Mouse (Mus musculus) limb, embryonic 15.5 days (tissue): ENCODE measurements around the gene Zfp367. TPM values are rescaled to one million over a fixed set of nuclear protein-coding genes. Genes with fewer than 3 reads are reported as not detected.

Experiments used
- ATAC-seq: fragments of 200-750 bp; cut with Nextera tagmentation; 2 replicates; pipeline ENCODE4 v1.8.0; 2017; ENCODE audit warnings: low read depth, moderate TSS enrichment; ENCODE audit not compliant: insufficient number of reproducible peaks, low FRiP score, low TSS enrichment
- H3K27ac ChIP-seq: fragments of 300-500 bp; sonication (generic); 2 replicates; pipeline ENCODE4 v1.5.1; 2015; ENCODE audit warnings: moderate library complexity, mild to moderate bottlenecking, inconsistent platforms
- H3K27me3 ChIP-seq: fragments of 300-500 bp; sonication (generic); 2 replicates; pipeline ENCODE4 v1.6.1; 2015; ENCODE audit warnings: inconsistent platforms
- H3K36me3 ChIP-seq: fragments of 300-500 bp; sonication (generic); 2 replicates; pipeline ENCODE4 v1.6.1; 2015; ENCODE audit warnings: inconsistent platforms
- H3K4me1 ChIP-seq: fragments of 300-500 bp; sonication (generic); 2 replicates; pipeline ENCODE4 v1.6.1; 2015; ENCODE audit warnings: inconsistent platforms
- H3K4me2 ChIP-seq: fragments of 300-500 bp; sonication (generic); 2 replicates; pipeline ENCODE4 v1.6.1; 2015; ENCODE audit warnings: mild to moderate bottlenecking, inconsistent platforms
- H3K4me3 ChIP-seq: fragments of 300-500 bp; sonication (generic); 2 replicates; pipeline ENCODE4 v1.5.1; 2015; ENCODE audit warnings: mild to moderate bottlenecking, inconsistent platforms
- H3K9ac ChIP-seq: fragments of 300-500 bp; sonication (generic); 2 replicates; pipeline ENCODE4 v1.6.1; 2015; ENCODE audit warnings: inconsistent platforms
- H3K9me3 ChIP-seq: fragments of 300-500 bp; sonication (generic); 2 replicates; pipeline ENCODE4 v1.6.1; 2016; ENCODE audit warnings: inconsistent platforms
- WGBS: fragments of 180-500 bp; shearing (Covaris S2); methylation state at CpG from one replicate; pipeline ENCODE4 v1.1.7; 2015; 5-methylcytosine and 5-hydroxymethylcytosine counted together
- polyA plus RNA-seq: library from polyadenylated mRNA; unstranded; fragments of >200 nt; fragmentation: Nextera tagmentation; extraction: Ambion mirVana; gene quantifications from 2 replicates; pipeline ENCODE4 v1.2.1, GENCODE M21; 2015

Gene Zfp367
- polyA plus RNA-seq, 1 experiment from 2014 or later, result 21.0 TPM

GRCm38 (mm10) chr13:64178746-64179652, 26.0 kb upstream of the Zfp367 start:
- no peak for ATAC-seq
- Histone ChIP-seq H3K36me3 (peaks cover 57% of the 10 kb centered on the region), H3K4me2 (no peak overlapping the region)

GRCm38 (mm10) chr13:64178000-64178399, 25.0 kb upstream of the Zfp367 start:
- no peak overlapping the region for H3K9ac ChIP-seq
- no peak overlapping the region for H3K27ac ChIP-seq
- peaks cover 60% of the 10 kb centered on the region for H3K36me3 ChIP-seq
- ATAC-seq, result no peak
- H3K4me2 ChIP-seq, result no peak overlapping the region
- no peak overlapping the region for H3K4me3 ChIP-seq
- WGBS, result 80% methylated on average over 7 of the region's 7 CpGs
- no peaks in the 10 kb centered on the region for H3K4me1 ChIP-seq
- H3K27me3 ChIP-seq, result no peaks in the 10 kb centered on the region
- no peaks in the 10 kb centered on the region for H3K9me3 ChIP-seq

More at GRCm38 (mm10) chr13:64178746-64179652, 26.0 kb upstream of the Zfp367 start:
- Histone ChIP-seq H3K4me3 (no peak overlapping the region), H3K4me1 (no peaks in the 10 kb centered on the region), H3K27ac (no peak overlapping the region), H3K27me3 (no peaks in the 10 kb centered on the region), H3K9me3 (no peaks in the 10 kb centered on the region), H3K9ac (no peak overlapping the region)
- 82% methylated on average over 13 of the region's 13 CpGs for WGBS

GRCm38 (mm10) chr13:64169746-64170145, 16.7 kb upstream of the Zfp367 start:
- no peak for ATAC-seq
- peaks cover 72% of the 10 kb centered on the region for H3K36me3 ChIP-seq
- H3K4me3 ChIP-seq, result no peak overlapping the region
- no peaks in the 10 kb centered on the region for H3K4me1 ChIP-seq
- WGBS, result 97% methylated on average over 25 of the region's 25 CpGs
- H3K4me2 ChIP-seq, result no peak overlapping the region
- H3K27me3 ChIP-seq, result no peaks in the 10 kb centered on the region
- peaks cover 32% of the 10 kb centered on the region for H3K9me3 ChIP-seq
- no peak overlapping the region for H3K9ac ChIP-seq
- H3K27ac ChIP-seq, result no peak overlapping the region

- peaks cover 13% of the 10 kb centered on the region; the same call in 1 of the 2 replicates for H3K36me3 ChIP-seq
- WGBS, result 39% methylated on average over 13 of the region's 13 CpGs
- peaks cover 16% of the 10 kb centered on the region for H3K4me1 ChIP-seq
- H3K9ac ChIP-seq, result 0 out of 2 replicates have a peak overlapping the region, but pooled peaks have one; percentile 76
- peak overlapping the region; percentile 86 for H3K4me3 ChIP-seq
- ATAC-seq, result no peak
- no peaks in the 10 kb centered on the region for H3K27me3 ChIP-seq
- H3K27ac ChIP-seq, result no peak overlapping the region
- H3K9me3 ChIP-seq, result no peaks in the 10 kb centered on the region; the same call in 1 of the 2 replicates
- H3K4me2 ChIP-seq, result peak overlapping the region; percentile 90
These were observed 10.2 kb upstream of the Zfp367 start for GRCm38 (mm10) chr13:64163147-64163715.

- peaks cover 10% of the 10 kb centered on the region; the same call in 1 of the 2 replicates for H3K36me3 ChIP-seq
- H3K9me3 ChIP-seq, result no peaks in the 10 kb centered on the region; the same call in 1 of the 2 replicates
- peaks cover 16% of the 10 kb centered on the region for H3K4me1 ChIP-seq
- 3% methylated on average over 14 of the region's 14 CpGs for WGBS
- H3K27me3 ChIP-seq, result no peaks in the 10 kb centered on the region
- peak overlapping the region; percentile 76 for H3K9ac ChIP-seq
- peak overlapping the region; percentile 86 for H3K4me3 ChIP-seq
- no peak overlapping the region for H3K27ac ChIP-seq
- H3K4me2 ChIP-seq, result peak overlapping the region; percentile 90
- no peak for ATAC-seq
These were observed 9.6 kb upstream of the Zfp367 start for GRCm38 (mm10) chr13:64162626-64163025.

- no peak; the same call in 1 of the 2 replicates for ATAC-seq
- Histone ChIP-seq H3K27ac (peak overlapping the region; percentile 81), H3K4me3 (peak overlapping the region; percentile 86), H3K36me3 (peaks cover 7% of the 10 kb centered on the region; the same call in 1 of the 2 replicates), H3K9me3 (no peaks in the 10 kb centered on the region), H3K9ac (peak overlapping the region; percentile 76), H3K27me3 (no peaks in the 10 kb centered on the region), H3K4me1 (peaks cover 16% of the 10 kb centered on the region), H3K4me2 (peak overlapping the region; percentile 90)
- WGBS, result under 1% methylated on average over 68 of the region's 71 CpGs
These were observed 9.1 kb upstream of the Zfp367 start for GRCm38 (mm10) chr13:64161916-64162611.

GRCm38 (mm10) chr13:64161548-64161915, 8.5 kb upstream of the Zfp367 start, which contains the start of gene Habp4:
Gene Habp4, plus strand, starts transcription at chr13:64161824.
- no peaks in the 10 kb centered on the region for H3K9me3 ChIP-seq
- peaks cover 16% of the 10 kb centered on the region for H3K4me1 ChIP-seq
- H3K27ac ChIP-seq, result peak within 1 kb of the TSS; percentile 81
- H3K27me3 ChIP-seq, result no peaks in the 10 kb centered on the region
- peak; percentile 100 for ATAC-seq
- peaks cover 3% of the 10 kb centered on the region; the same call in 1 of the 2 replicates for H3K36me3 ChIP-seq
- peak within 1 kb of the TSS; percentile 86 for H3K4me3 ChIP-seq
- peak within 1 kb of the TSS; percentile 90 for H3K4me2 ChIP-seq
- WGBS, result under 1% methylated on average over 23 of the region's 31 CpGs
- H3K9ac ChIP-seq, result peak within 1 kb of the TSS; percentile 76

GRCm38 (mm10) chr13:64156966-64157365, 4.0 kb upstream of the Zfp367 start:
- Histone ChIP-seq H3K27ac (no peak overlapping the region), H3K9me3 (no peaks in the 10 kb centered on the region), H3K4me2 (no peak overlapping the region), H3K4me3 (no peak overlapping the region), H3K27me3 (no peaks in the 10 kb centered on the region), H3K9ac (no peak overlapping the region), H3K36me3 (no peaks in the 10 kb centered on the region), H3K4me1 (peaks cover 14% of the 10 kb centered on the region)
- no peak for ATAC-seq

GRCm38 (mm10) chr13:64155171-64155571, 2.2 kb upstream of the Zfp367 start:
- no peak overlapping the region for H3K27ac ChIP-seq
- no peaks in the 10 kb centered on the region for H3K27me3 ChIP-seq
- no peak overlapping the region for H3K4me2 ChIP-seq
- ATAC-seq, result no peak
- H3K9ac ChIP-seq, result no peak overlapping the region
- 11% methylated on average over 1 of the region's 1 CpGs for WGBS
- no peaks in the 10 kb centered on the region for H3K9me3 ChIP-seq
- H3K4me1 ChIP-seq, result peaks cover 16% of the 10 kb centered on the region; the same call in 1 of the 2 replicates
- H3K4me3 ChIP-seq, result no peak overlapping the region
- no peaks in the 10 kb centered on the region for H3K36me3 ChIP-seq

- ATAC-seq, result no peak
- Histone ChIP-seq H3K36me3 (no peaks in the 10 kb centered on the region), H3K27me3 (no peaks in the 10 kb centered on the region), H3K9ac (no peak overlapping the region), H3K4me1 (peaks cover 16% of the 10 kb centered on the region; the same call in 1 of the 2 replicates), H3K4me2 (no peak overlapping the region), H3K27ac (no peak overlapping the region), H3K4me3 (no peak overlapping the region), H3K9me3 (no peaks in the 10 kb centered on the region)
- 56% methylated on average over 2 of the region's 2 CpGs for WGBS
These were observed 1.6 kb upstream of the Zfp367 start for GRCm38 (mm10) chr13:64154651-64155050.

- ATAC-seq, result no peak
- Histone ChIP-seq H3K27ac (peak overlapping the region; percentile 47; the same call in 1 of the 2 replicates), H3K36me3 (no peaks in the 10 kb centered on the region), H3K4me1 (peaks cover 16% of the 10 kb centered on the region; the same call in 1 of the 2 replicates), H3K9ac (0 out of 2 replicates have a peak overlapping the region, but pooled peaks have one; percentile 33), H3K4me2 (peak overlapping the region; percentile 96), H3K9me3 (no peaks in the 10 kb centered on the region), H3K27me3 (no peaks in the 10 kb centered on the region), H3K4me3 (peak overlapping the region; percentile 89)
- 2% methylated on average over 18 of the region's 18 CpGs for WGBS
These were observed 807 bp upstream of the Zfp367 start for GRCm38 (mm10) chr13:64153751-64154267.
